Mouse (Mus musculus) G1E (cell line): ENCODE measurements around the gene Polr3gl. TPM values are rescaled to one million over a fixed set of nuclear protein-coding genes. Genes with fewer than 3 reads are reported as not detected.

ENCODE experiments used
- ATAC-seq: 2 replicates; pipeline ENCODE4 v1.8.0; 2016; ENCODE audit warnings: mild to moderate bottlenecking; ENCODE audit not compliant: insufficient number of reproducible peaks, poor library complexity, low FRiP score, severe bottlenecking; ENCODE audit errors: extremely low read depth
- DNase-seq: peaks from one replicate; pipeline ENCODE4 v3.0.0; 2012; ENCODE audit warnings: low spot score
- H3K27me3 ChIP-seq: 2 replicates; pipeline ENCODE4 v1.6.1; 2012; ENCODE audit warnings: mild to moderate bottlenecking, low read length, inconsistent platforms; ENCODE audit not compliant: insufficient read depth
- H3K36me3 ChIP-seq: replicated peaks from 2 replicates; pipeline ENCODE3; 2012; ENCODE audit warnings: mild to moderate bottlenecking, inconsistent platforms
- H3K4me1 ChIP-seq: 2 replicates; pipeline ENCODE4 v1.6.1; 2012; ENCODE audit warnings: low read depth, low read length, inconsistent platforms, mixed read lengths; ENCODE audit not compliant: insufficient read depth
- H3K4me3 ChIP-seq: 2 replicates; pipeline ENCODE4 v1.5.1; 2012; ENCODE audit warnings: low read depth, mild to moderate bottlenecking, inconsistent platforms, low read length, moderate library complexity, mixed read lengths
- H3K9me3 ChIP-seq: replicated peaks from 2 replicates; pipeline ENCODE4 v1.6.1; 2012; ENCODE audit warnings: inconsistent platforms
- CTCF ChIP-seq: IDR thresholded peaks from 2 replicates; pipeline ENCODE4 v1.5.1; 2012; ENCODE audit warnings: low read depth, low read length, inconsistent platforms, mixed read lengths
- GATA1 ChIP-seq: IDR thresholded peaks from 2 replicates; pipeline ENCODE4 v1.6.1; 2012; ENCODE audit warnings: borderline replicate concordance, low read length, inconsistent platforms, mixed read lengths
- GATA2 ChIP-seq: IDR thresholded peaks from 2 replicates; pipeline ENCODE4 v1.6.1; 2012; ENCODE audit warnings: low read depth, low read length, inconsistent platforms, borderline replicate concordance
- POLR2AphosphoS5 ChIP-seq: IDR thresholded peaks from 2 replicates; pipeline ENCODE4 v1.6.1; 2012; ENCODE audit warnings: low read depth, low read length, inconsistent platforms; ENCODE audit not compliant: insufficient replicate concordance
- TAL1 ChIP-seq: conservative IDR thresholded peaks from 2 replicates; pipeline ENCODE4 v1.6.1; 2012; ENCODE audit warnings: low read depth, low read length, inconsistent platforms, mixed read lengths
- polyA plus RNA-seq: library from polyadenylated mRNA; stranded (reverse); fragments of >175 nt; gene quantifications from 2 replicates; pipeline ENCODE4 v1.2.3, GENCODE M21; 2012
- total RNA-seq, 2 experiments: library from RNA; stranded (forward) in 1 of 2; stranded (reverse) in 1 of 2; fragments of 200-1000 nt in 1 of 2; fragments of >200 nt in 1 of 2; fragmentation: Nextera tagmentation in 1 of 2; gene quantifications; 2 replicates each; pipeline ENCODE4 v1.2.3; 2014 to 2017

Polr3gl gene
- total and polyA plus RNA-seq, 3 experiments = 12.0 to 40.7 (median 40.0) TPM

- peaks cover 15% of the 10 kb centered on the region for H3K4me1 ChIP-seq
- TF ChIP-seq TAL1 = no peak
- TF ChIP-seq POLR2AphosphoS5 = no peak
- TF ChIP-seq CTCF = peak; percentile 53
- TF ChIP-seq GATA1 = no peak
- TF ChIP-seq GATA2 = no peak
- H3K9me3 ChIP-seq = no peaks in the 10 kb centered on the region
- ATAC-seq = no peak
- H3K4me3 ChIP-seq = no peak overlapping the region
- no peak for DNase-seq
- H3K36me3 ChIP-seq = no peaks in the 10 kb centered on the region
- peaks cover 27% of the 10 kb centered on the region for H3K27me3 ChIP-seq
Measured at GRCm38 (mm10) chr3:96547389-96547960, 46.5 kb downstream of the Polr3gl start.

- Histone ChIP-seq H3K4me1 (peaks cover 14% of the 10 kb centered on the region), H3K27me3 (peaks cover 29% of the 10 kb centered on the region), H3K9me3 (no peaks in the 10 kb centered on the region), H3K36me3 (no peaks in the 10 kb centered on the region), H3K4me3 (no peak overlapping the region)
- TF ChIP-seq GATA2 = no peak
- TF ChIP-seq GATA1 = no peak
- TF ChIP-seq CTCF = no peak; the same call in 1 of the 2 replicates
- TF ChIP-seq POLR2AphosphoS5 = no peak
- TF ChIP-seq TAL1 = no peak
- DNase-seq = no peak
- ATAC-seq = no peak
Measured at GRCm38 (mm10) chr3:96546880-96547279, 47.1 kb downstream of the Polr3gl start.

GRCm38 (mm10) chr3:96545565-96545964 is 48.4 kb downstream of the Polr3gl start:
- ATAC-seq = no peak
- H3K9me3 ChIP-seq = no peaks in the 10 kb centered on the region

DNA sequence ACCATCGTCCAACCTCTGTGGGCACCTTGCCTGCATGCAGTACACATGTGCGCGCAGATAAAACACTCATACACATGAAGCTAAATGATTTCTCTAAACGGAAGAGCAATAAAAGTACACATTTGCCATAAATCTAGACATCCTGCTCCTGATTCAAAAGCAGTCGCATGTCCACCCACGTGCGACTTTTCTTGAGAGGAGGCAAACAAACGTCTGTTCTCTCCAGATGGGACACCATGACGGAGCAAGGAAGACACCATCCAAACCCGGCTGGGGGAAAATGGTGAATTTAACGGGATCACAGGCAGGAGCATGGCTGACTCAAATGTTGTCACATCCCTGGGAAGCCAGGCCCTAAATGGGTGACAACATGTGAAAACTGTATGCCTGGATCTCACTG is 50.6 kb downstream of the Polr3gl start:
- Histone ChIP-seq H3K4me1 (peaks cover 9% of the 10 kb centered on the region), H3K27me3 (peaks cover 35% of the 10 kb centered on the region), H3K9me3 (no peaks in the 10 kb centered on the region), H3K36me3 (no peaks in the 10 kb centered on the region), H3K4me3 (no peak overlapping the region)
- TF ChIP-seq TAL1 (no peak), POLR2AphosphoS5 (no peak), CTCF (no peak), GATA1 (no peak), GATA2 (no peak)
- no peak for ATAC-seq
- no peak for DNase-seq

More at GRCm38 (mm10) chr3:96545565-96545964, 48.4 kb downstream of the Polr3gl start:
- H3K36me3 ChIP-seq = no peaks in the 10 kb centered on the region
- no peak overlapping the region for H3K4me3 ChIP-seq
- no peak for TF ChIP-seq GATA1
- no peak for TF ChIP-seq GATA2
- TF ChIP-seq POLR2AphosphoS5 = no peak
- TF ChIP-seq TAL1 = no peak
- no peak for TF ChIP-seq CTCF
- DNase-seq = no peak
- peaks cover 33% of the 10 kb centered on the region for H3K27me3 ChIP-seq
- peaks cover 9% of the 10 kb centered on the region for H3K4me1 ChIP-seq

DNA sequence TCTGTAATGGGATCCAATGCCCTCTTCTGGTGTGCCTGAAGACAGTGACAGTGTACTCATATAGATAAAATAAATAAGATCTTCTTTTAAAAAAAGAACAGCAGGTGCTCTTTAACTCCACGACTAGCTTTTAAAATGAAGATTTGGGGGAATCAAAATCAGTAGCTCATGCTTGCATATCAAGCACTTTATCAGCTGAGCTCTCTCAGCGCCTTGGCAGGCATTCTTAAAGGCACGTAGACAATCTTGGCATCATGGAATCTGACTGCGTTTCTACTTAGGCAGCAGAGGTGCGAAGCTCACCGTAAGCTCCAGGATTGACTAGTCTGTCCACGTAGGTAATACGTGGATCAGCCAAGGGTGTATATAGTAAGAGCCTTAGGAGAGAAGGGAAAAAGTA is 51.4 kb downstream of the Polr3gl start:
- Histone ChIP-seq H3K36me3 (no peaks in the 10 kb centered on the region), H3K4me1 (peaks cover 5% of the 10 kb centered on the region), H3K4me3 (no peak overlapping the region), H3K27me3 (peaks cover 35% of the 10 kb centered on the region), H3K9me3 (no peaks in the 10 kb centered on the region)
- TF ChIP-seq GATA1 = no peak
- no peak for TF ChIP-seq GATA2
- DNase-seq (no peak), ATAC-seq (no peak)

DNA sequence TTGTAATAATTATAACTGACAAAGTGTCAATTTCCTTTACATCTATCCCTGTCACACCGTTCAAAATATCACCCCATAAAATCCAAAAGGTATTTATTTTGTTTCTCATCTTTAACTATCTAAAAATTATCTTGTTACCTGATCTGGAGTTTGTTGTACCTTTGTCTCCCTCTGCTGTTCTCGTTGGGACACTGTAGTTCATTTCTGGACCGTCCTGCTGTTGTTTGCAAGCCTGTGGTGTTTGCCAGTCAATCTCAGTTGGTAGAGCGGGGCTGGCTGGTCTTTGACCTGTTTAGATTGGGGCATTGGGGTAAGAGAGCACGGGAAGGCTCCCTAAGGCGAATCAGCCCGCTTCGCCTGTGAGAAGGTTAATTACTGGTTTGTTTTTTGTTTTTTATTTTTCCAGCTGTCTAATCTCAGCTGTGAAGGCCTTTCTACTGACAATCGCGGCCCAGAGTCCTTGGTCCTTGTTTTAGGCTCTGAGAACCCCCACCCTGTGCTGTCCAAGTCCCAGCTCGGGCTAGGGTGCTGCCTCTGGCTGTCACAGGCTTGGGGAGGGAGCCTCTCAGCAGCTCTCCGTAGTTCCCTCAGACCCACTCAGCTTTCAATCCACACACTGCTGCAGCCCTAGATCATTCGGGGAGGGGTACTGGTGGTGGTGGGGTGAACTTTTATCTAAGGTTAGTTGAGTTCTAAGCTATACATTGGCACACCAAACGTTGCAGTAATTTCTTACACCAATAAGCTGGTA is 52.5 kb downstream of the Polr3gl start:
- H3K4me1 ChIP-seq = no peaks in the 10 kb centered on the region
- no peaks in the 10 kb centered on the region for H3K36me3 ChIP-seq
- ATAC-seq (no peak), DNase-seq (no peak)
- H3K9me3 ChIP-seq = no peaks in the 10 kb centered on the region
- H3K27me3 ChIP-seq = peaks cover 33% of the 10 kb centered on the region
- H3K4me3 ChIP-seq = no peak overlapping the region
- TF ChIP-seq CTCF = no peak
- TF ChIP-seq GATA1 = no peak
- TF ChIP-seq GATA2 = no peak
- TF ChIP-seq TAL1 = no peak
- no peak for TF ChIP-seq POLR2AphosphoS5
